Comparison of ENCODE assay signal across 14 mouse cellular contexts in genomic region chr17:84537966-84538365, GRCm38 (mm10). TPM values are rescaled to one million over a fixed set of nuclear protein-coding genes. Genes with fewer than 3 reads are reported as not detected.
"Had no signal": no experiment of that assay in that cellular context is flagged by ENCODE, and none has a peak within 500 bp of the region (broad histone marks: within the 10 kb centered on the region; RNA-seq: fewer than 3 reads in every experiment).

No protein-coding gene starts in this region.

- DNase-seq: kidney, adult 2 months; kidney, postnatal 25 days; layer of hippocampus, adult 9-11 months; liver, postnatal 0 days; lung, embryonic 14.5 days; lung, postnatal 10 days; midbrain, embryonic 14.5 days; right cerebral cortex, adult 18-20 months; right cerebral cortex, postnatal 14 days; spleen, adult 18-20 months; thymus, adult 2 months; thymus, postnatal 14 days; thymus, postnatal 4 days had no signal

RNA-seq across cellular contexts. Expression of gene Plekhh2, which starts 26.3 kb away (rescaled TPM):
- total RNA-seq: megakaryocyte-erythroid progenitor cell, adult 5-6 weeks had no signal
